Mouse (Mus musculus): Measurements from ENCODE around the gene Kdm2b.

The Kdm2b gene

DNA sequence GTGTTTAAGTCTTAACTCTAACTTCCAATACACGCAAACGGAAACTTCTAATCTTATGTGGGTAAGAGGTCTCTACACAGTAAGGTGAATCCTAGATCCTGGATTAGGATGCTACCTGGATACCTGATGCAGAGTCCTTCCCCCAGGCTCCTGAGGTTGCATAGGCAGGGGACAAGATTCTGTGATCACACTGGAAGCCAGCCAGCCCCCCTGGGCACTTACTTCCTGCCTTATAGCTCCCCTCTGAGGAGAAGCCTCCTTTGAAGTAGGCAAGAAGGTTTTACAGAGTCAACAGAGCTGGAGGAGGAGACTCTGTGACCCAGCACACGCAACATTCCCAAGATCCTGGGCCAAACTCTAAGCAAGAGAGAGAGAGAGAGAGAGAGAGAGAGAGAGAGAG lies 63.3 kb downstream of the Kdm2b start:
- no peak for DNase-seq (ENCODE audit: low spot score)

DNA sequence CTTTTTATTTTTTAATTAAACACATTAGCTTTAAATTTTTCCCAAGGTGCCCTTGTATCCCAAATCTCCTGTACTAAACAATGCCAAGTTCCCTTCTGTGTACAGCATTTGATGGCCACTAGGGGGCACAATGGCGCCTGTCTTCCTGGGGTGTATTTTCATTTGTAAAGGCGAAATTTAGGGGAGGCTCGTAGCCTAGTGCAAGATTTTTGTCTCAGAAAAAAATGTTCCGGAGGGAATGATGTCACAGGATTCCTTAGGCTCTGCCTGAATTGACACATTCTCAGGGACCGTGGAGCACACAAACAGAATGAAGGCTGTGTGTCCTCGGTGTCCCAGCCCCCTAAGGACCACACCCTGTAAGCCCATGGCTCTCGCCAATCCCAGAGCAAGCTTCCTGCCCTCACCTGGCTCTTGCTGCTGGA lies 64.1 kb downstream of the Kdm2b start:
- DNase-seq (ENCODE audit: low spot score) = peak; percentile 55

DNA sequence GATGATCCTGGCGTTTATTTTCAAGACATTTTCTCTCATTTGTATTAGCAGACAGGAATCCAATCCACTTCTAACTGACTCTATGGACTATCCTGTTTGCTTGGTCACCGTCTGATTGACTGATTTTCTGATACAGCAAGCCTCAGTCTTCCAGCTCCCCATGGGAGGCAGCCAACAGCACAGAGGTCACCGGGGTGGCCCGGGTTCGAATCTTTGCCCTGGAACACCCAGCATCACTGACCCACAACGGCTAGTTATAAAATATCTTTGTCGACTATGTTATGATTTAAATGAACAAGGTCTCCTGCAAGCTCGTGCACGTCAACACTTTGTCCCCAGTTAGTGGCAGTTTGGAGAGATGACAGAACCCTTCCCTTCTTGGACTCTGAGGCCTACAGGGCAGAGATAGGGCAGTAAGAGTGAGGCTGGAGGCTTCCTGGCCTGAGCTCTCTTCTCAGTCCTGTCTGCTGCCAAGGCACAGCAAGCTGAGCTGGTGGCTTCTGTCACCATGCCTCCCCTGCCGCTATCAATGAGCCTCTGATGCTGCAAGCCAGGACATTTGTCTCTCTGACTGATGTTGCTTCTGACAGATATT lies 65.7 kb downstream of the Kdm2b start:
- no peak for DNase-seq (ENCODE audit: low spot score)

DNA sequence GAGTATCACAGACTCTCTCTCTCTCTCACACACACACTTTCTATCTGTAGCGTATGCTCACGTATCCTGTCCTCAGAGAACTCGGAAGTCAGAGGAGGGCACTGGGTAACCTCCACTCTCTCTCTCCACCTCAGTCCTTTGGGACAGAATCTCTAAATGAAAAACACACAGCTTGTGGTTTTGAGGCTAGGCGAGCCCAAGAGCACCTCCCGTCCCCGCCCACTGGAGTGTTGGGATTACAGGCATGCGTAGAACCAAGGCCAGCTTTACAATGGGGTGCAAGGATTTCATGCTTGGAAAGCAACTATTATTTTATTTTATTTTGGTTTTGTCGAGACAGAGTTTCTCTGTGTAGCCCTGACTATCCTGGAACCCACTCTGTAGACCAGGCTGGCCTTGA lies 67.7 kb downstream of the Kdm2b start:
- DNase-seq (ENCODE audit: low spot score) = no peak

DNA sequence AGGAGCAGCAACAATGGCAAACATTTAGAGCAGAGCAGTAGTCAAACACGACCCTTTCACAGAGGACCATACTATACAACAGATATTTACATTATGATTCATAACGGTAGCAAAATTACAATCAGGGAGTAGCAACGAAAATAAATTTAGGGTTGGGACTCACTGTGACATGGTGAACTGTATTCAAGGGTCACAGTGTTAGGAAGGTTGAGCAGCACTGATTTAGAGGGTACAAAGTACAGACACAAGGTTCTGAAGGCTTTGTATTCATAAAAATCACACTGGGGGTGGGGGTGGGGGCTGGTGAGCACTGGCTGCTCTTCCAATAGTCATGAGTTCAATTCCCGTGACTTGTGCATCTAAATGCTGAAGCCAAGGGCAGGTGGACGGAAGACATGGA lies 69.1 kb downstream of the Kdm2b start:
- no peak for DNase-seq (ENCODE audit: low spot score)

DNA sequence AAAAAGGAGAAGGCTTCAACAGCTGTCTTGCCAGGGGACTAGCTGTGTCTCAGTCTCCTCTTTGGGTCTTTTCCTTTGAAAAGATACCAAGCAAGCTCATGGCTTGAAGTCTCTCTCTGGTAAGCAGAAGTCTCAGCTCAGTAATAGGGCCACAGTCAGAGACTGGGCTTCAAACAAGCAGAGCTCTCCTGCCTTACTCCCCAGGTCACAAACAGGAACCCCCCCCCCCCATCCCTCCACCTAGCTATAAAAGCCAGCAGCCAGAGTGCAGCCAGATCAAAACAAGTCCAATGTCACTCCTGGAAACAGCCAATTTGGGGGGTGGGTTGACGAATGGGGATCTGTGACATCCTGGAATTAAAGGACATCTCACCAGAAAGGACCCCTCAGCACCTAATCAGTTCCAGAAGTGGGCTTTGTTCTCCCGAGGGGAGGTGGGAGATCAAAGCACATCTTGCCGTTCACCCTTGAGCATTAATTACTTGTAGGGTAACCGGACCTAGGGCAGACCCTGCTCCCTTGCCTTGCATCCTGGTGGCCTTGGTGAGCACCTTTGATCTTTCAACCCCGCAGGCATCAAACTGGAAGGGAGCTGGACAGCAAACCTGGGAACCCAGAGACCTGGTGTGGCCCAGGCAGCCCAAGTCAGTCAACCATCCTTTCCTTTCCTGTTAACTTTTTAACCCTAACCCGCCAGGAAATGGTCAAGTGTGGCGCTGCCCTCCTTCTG lies 71.5 kb downstream of the Kdm2b start:
- no peak for DNase-seq (ENCODE audit: low spot score)

DNA sequence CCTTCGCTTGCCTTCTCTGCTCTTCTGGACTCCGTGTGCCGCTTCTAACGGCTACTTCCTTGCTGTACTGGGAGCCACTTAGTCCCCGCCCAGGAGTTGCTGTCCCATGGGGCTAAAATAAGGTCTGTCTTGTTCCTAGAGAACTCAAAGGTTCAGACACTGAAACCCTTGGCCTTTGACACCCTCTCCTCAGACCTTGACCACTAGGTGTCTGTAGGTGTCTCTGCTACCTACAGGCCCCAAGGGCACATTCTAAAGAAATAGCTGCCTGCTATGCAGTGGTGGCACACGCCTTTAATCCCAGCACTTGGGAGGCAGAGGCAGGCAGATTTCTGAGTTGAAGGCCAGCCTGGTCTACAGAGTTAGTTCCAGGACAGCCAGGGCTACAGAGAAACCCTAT lies 73.5 kb downstream of the Kdm2b start:
- no peak for DNase-seq (ENCODE audit: low spot score)

DNA sequence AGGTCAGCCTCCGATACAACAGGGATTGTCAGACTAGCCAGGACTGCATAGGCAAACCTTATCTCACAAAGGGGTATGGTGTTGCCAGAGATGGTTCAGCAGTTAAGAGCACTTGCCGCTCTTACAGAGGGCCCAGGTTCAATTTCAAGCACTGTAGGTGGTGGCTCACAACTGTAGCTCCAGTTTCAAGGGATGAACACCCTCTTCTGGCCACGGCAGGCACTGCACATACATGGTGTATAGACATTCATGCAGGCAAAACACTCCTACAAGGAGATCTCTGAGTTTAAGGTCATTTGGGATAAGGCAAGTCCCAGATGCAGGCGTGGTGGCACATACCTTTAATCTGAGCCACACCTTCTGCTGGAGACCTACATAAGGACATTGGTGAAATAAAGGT lies 76.8 kb downstream of the Kdm2b start:
- no peak for DNase-seq (ENCODE audit: low spot score)

DNA sequence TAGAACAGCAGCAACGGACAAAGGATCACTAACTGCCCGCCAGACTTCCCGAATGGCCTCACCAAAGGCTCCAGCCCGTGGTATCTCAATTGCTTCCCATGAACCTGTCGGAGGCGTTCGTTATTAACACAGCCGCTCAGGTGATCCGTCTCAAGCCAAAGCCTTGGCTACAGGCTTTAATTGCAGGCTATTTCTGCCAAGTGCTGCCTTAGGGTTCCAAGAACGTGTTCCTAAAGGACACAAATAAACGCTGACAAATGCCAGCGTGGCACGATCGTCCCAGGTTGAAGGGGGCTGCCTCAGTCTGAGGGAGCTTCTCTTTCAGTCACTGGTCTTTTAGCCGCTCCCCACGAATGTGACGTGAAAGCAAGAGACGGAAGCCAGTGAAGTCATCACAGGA lies 80.1 kb downstream of the Kdm2b start:
- no peak for DNase-seq (ENCODE audit: low spot score)

DNA sequence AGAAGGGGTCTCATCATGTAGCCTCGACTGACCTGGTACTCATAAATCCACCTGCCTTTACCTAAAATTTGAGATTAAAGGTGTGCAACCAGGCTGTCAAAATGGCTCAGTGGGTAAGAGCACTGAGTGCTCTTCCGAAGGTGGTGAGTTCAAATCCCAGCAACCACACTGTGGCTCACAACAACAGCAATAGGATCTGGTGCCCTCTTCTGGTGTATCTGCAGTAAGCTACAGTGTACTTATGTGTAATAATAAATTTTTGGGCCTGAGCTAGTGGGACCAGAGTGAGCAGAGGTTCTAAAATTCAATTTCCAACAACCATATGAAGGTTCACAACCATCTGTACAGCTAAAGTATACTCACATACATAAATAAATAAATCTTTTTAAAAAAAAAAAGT lies 81.6 kb downstream of the Kdm2b start:
- no peak for DNase-seq (ENCODE audit: low spot score)

DNA sequence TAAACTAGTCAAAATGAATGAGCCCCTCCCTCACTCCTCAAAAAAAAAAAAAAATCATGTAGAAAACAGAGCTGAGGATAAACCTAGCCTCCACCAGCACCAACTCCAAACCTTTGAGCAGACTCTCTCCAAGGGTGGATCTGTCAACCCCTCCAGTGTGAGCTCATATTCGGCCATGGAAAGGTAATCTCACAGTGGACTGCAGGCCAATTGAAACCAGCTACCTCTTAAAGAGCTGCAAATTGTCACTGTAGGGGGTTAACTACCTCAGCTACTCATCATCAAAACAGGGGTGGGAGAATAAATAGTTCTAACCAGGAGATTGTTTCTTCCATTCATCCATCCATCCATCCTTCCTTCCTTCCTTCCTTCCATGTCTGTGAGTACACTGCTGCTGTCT lies 82.4 kb downstream of the Kdm2b start:
- no peak for DNase-seq (ENCODE audit: low spot score)

DNA sequence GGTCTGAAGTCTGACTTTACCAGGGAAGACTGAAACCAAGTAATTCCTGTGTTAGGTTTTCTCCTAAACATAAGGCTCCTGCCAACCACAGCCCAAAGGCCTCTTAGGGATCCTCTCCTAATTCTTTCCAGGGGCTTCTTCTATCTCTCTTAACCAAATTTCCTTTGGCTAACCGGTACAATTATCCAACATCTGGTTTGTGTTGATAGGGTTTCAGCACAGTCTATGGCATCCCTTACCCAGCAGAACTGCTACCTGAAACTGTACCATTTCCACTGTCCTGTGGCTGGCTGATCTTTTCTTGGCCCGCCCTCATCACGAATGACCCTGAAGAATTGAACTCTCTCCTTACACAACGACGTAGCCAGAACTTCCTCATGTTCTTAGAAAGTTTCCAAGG lies 86.5 kb downstream of the Kdm2b start:
- no peak for DNase-seq (ENCODE audit: low spot score)

DNA sequence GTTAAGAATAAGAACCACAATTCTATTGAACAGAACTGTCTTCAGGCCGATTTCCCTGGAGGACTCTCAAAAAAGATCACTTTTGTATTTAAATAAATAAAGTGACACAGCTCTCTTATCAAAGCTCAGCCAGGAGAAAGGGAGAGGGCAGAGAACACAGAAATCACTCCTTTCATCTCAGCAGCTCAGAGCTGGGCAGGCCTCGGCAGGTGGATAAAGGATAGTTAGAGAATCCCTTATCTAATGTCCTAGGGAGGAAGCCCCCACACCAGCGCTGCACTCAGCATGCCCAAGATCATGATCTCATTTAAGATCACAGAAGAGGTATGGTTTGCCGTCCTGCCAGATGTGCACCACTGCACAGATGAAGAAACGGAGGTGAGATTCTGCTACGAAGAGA lies 87.4 kb downstream of the Kdm2b start:
- no peak for DNase-seq (ENCODE audit: low spot score)

DNA sequence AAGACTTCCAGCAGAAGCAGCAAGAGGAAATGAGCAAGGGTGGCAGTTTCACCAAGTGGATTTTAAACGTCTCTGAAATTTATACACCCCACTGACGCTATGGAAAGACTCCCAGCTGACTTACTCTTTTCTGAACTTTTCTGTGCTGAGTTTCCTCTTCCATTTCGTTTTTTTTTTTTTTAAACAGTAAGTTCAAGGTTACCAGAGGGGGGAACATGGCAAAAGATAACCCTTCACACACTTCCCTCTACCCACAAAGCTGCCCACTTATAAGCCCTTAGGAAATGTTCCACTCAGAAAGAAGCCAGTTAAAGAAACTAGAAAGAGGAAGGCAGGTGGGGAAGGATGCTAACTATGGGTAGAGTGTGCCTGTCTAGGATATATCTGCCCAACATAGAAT lies 88.0 kb downstream of the Kdm2b start:
- DNase-seq (ENCODE audit: low spot score) = no peak

DNA sequence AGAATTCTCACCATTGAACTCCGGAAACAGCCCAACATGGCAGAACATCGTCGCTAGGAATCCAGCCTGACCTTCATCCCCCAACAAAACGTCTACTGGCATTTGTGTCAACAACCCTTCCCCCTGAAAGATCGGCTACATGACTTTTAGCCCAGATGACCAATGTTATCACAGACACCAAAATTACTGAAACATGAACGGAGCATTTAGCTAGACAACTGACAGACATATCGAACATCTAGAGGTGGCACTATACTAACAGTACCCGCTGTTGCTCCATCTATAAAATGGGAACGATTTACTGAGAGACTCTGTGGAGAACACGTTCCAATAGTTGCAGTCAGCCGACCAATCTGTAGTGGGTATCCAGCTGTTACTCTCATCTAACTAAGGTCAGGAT lies 88.4 kb downstream of the Kdm2b start:
- no peak for DNase-seq (ENCODE audit: low spot score)

DNA sequence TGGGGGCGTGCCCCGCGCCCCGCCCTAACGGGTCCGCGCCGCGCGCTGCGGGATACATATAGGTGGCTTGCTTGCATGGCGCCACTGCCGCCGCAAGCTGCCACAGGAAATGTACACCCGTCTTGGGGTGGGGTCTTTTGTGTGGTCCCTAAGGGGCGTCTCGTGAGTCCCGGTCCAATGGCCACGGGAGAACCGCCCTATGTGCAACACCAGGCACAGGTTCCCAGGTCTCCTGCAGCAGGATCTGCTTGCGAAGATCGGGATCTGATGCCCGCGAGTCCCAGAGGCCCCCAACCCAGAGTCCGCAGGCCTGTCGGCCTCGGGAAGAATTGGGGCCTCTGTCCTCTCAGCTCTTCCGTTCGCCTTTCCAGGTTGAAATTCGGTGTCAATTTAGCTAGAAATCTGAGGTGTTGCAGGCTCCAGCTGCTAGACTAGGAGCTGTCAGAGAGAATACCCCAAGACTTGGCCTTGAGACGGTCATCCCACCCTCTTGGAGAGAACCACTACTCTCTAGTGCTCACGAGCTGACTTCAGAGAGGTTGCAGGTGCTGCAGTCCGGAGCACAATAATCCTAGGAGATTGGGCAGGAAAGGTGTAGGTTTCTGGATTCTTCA lies 89.0 kb downstream of the Kdm2b start:
- no peak for DNase-seq (ENCODE audit: low spot score)

DNA sequence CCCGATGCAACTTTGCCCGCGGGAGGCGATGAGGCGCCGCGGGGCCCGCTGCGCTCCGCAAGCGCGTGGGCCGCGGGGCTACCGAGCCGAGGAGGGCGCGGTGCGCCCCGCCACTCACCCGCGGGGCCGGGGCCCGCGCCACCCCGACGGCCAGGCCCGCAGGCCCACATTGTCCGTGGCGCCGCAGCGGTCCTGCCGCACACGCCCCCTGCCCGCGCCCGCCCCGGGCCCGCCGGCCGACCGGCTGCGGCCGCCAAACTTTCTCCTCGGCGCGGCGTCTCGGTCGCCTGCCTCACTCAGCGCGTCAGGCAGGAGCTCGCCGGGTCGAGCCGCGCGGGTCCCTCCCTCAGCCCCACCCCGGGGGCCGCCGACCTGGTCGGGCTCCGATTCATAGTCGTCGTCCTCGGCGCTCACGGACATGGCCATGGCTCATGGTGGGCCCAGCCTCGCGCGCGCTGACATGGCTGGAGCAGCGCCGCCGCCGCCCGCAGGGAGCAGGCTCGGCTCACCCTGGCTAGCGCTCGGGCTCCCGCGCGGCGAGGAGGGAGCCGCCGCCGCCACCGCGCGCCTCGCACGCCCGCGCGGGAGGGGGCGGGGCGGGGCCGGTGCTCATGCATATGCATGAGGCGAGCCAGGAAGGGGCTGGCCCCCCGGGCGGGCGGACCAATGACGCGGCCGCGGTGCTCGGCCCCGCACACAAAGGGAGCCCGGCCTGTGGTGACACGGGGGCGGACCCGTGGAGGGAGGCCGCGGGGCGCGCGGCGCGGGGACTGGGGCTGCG lies 89.7 kb downstream of the Kdm2b start:
- peak; percentile 31 for DNase-seq (ENCODE audit: low spot score)

DNA sequence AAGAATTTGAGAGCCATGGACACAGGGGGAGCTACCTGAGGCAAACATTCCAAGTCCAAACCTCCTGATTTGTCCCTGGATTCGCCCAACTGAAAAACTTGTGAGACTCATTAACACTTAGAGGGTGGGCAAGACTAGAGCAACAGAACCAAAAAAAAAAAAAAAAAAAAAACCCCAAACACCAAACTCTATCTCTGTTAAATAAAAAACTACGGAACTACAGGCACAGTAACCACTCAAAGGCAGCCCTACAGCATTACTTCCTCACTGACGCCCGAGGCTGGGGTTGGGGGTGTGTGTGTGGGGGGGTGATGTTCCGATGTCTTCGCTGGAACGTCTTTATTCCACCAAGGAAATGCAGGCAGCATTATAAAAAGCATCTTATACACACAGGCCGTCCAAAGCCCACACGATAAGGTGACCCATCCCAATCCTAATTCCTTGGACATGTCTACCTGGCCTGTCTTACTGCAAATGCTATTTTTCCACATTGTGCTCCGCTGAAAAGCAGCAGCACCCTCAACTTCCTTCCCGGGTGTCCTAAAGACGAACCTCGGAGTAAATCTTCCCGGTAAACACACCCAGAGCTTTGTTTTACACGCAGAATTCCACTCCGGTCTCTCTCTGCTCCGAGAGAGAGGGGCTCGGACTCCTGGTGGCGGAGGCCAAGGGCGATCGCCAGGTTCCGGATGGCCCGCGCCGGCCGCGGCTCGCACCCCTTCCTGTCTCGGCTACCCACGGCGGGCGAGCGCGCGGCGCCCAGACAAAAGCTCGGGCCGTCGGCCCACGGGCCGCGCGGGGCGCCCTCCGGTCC lies 90.5 kb downstream of the Kdm2b start:
- DNase-seq (ENCODE audit: low spot score) = no peak

DNA sequence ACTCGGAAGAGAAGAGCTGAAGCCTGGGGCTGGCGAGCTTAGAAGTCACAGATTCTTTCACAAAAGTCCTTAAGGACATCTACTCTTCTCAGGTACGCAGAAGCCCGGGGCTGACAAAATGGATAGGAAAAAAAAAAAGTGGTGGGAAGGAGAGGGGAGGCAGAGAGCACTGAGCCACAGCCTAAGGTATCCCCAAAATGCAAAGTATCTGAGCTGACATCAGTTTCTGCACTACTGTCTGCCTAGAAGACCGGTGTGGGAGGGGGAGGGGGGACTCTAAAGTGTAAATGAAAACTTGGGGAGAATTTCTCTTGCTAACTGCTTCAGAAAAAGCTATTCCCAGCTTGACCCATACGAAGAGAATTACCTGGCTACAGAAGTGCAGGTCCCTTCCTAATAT lies 91.5 kb downstream of the Kdm2b start:
- DNase-seq (ENCODE audit: low spot score) = no peak

DNA sequence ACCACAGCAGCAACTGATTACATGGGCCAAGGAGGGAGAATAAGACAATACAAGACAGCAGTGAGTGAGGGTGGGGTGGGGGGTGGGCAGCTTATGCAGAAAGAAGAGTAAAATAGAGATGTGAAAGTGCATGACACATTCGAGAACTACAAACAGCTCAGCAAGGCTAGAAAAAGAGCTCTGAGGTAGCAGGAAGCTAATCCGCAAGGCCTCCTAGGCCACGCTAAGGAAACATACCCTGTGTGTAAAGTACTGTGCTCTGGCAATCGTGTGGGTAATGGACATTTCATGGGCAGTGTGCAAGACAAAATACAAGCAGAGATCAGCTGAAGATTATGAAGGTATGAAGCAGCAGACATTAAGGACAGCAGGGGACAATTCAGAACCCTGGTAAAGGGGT lies 94.8 kb downstream of the Kdm2b start:
- no peak for DNase-seq (ENCODE audit: low spot score)

DNA sequence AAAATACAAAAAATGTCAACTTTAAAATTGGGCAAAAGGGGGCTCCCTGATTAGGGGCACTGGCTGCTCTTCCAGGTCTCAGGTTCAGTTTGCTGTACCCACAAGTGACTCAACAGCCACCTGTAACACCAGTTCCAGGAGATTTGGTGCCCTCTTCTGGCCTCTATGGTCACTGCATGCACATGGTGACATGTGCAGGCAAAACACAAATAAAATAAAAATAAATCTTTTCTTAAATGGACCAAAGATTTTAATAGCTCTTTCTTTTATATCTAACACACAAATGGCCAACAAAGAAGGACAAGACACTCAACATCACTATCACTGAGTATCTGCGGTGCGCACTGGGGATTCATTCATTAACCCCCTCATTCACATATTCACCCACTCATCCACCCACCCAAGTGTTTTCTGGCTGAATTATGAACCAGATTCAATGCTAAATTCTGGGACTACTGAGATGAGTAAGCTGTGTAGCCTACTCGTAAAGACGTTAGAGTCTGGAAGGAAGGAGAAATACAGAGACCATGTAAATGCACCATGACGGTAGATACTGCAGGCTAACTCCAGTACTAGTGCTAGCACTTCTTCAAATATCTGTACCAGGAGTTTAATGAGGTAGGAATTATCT lies 95.5 kb downstream of the Kdm2b start:
- DNase-seq (ENCODE audit: low spot score) = peak; percentile 51

DNA sequence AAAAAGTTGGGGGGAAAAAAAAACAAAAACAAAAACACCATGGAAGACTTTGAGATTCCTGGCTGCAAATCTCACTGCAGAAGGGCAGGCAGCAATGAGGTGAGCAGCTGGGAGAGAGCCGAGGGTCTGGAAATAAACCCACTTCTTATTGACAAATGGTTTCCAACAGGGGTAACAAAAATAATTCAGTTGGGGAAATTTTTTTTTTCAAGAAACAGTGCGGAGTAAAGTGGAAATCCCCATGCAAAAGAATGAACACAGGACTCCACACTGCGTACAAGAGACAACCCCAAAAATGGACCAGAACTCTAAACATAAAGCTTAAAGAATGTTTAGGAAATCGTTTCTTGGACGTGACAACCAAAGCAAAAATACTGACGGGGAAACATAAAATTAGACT lies 96.4 kb downstream of the Kdm2b start:
- no peak for DNase-seq (ENCODE audit: low spot score)
